Mouse (Mus musculus) megakaryocyte, embryonic 14.5 days (primary cell): ENCODE measurements around the gene Gabrd.

ENCODE experiments used
- FLI1 ChIP-seq: IDR thresholded peaks from 2 replicates; pipeline ENCODE4 v1.6.1; 2012; ENCODE audit warnings: low read length, inconsistent platforms, mixed read lengths
- GATA1 ChIP-seq: IDR thresholded peaks from 3 replicates; pipeline ENCODE4 v1.6.1; 2012; ENCODE audit warnings: mixed read lengths, low read length, inconsistent platforms, borderline replicate concordance

GRCm38 (mm10) chr4:155367739-155368138 is 30.2 kb downstream of the Gabrd start:
- no peak for TF ChIP-seq GATA1
- no peak for TF ChIP-seq FLI1
